Mouse (Mus musculus) forebrain, embryonic 10.5 days (tissue): ENCODE results near the gene Hoxb4. TPM values are rescaled to one million over a fixed set of nuclear protein-coding genes. Genes with fewer than 3 reads are reported as not detected.

Experiments
- DNase-seq: peaks from one replicate; pipeline ENCODE4 v3.0.0-alpha.2; 2017; ENCODE audit warnings: low spot score; ENCODE audit errors: extremely low spot score
- H3K27ac ChIP-seq: fragments of 300-500 bp; sonication (generic); 2 replicates; pipeline ENCODE4 v1.5.1; 2016; ENCODE audit warnings: mild to moderate bottlenecking
- H3K27me3 ChIP-seq: fragments of 300-500 bp; sonication (generic); 2 replicates; pipeline ENCODE4 v1.6.1; 2016; ENCODE audit warnings: mild to moderate bottlenecking; ENCODE audit not compliant: poor library complexity, severe bottlenecking
- H3K36me3 ChIP-seq: fragments of 300-500 bp; sonication (generic); replicated peaks from 2 replicates; pipeline ENCODE4 v1.6.1; 2016; ENCODE audit warnings: mild to moderate bottlenecking, moderate library complexity
- H3K4me1 ChIP-seq: fragments of 300-500 bp; sonication (generic); 2 replicates; pipeline ENCODE4 v1.6.1; 2016
- H3K4me3 ChIP-seq: fragments of 300-500 bp; sonication (generic); 2 replicates; pipeline ENCODE4 v1.5.1; 2016; ENCODE audit warnings: mild to moderate bottlenecking, moderate library complexity
- H3K9me3 ChIP-seq: fragments of 300-500 bp; sonication (generic); 2 replicates; pipeline ENCODE4 v1.6.1; 2016; ENCODE audit warnings: mild to moderate bottlenecking, moderate library complexity
- WGBS: fragments of 180-500 bp; shearing (Covaris S2); methylation state at CpG from one replicate; pipeline ENCODE4 v1.1.7; 2016; 5-methylcytosine and 5-hydroxymethylcytosine counted together
- polyA plus RNA-seq: library from polyadenylated mRNA; unstranded; fragments of >200 nt; fragmentation: Nextera tagmentation; extraction: Ambion mirVana; gene quantifications from 2 replicates; pipeline ENCODE4 v1.2.1, GENCODE M21; 2016

The Hoxb4 gene
- polyA plus RNA-seq, 1 experiment from 2014 or later = not detected

GRCm38 (mm10) chr11:96349491-96350340 is 31.6 kb downstream of the Hoxb4 start:
- peaks cover 100% of the 10 kb centered on the region for H3K27me3 ChIP-seq
- peak; percentile 26 for DNase-seq
- no peaks in the 10 kb centered on the region for H3K36me3 ChIP-seq
- H3K4me1 ChIP-seq = peaks cover 30% of the 10 kb centered on the region
- H3K4me3 ChIP-seq = no peak overlapping the region
- H3K9me3 ChIP-seq = no peaks in the 10 kb centered on the region
- H3K27ac ChIP-seq = no peak overlapping the region
- under 1% methylated on average over 14 of the region's 14 CpGs for WGBS

- 0% methylated on average over 2 of the region's 2 CpGs for WGBS
- no peak within 1 kb of the TSS for H3K4me3 ChIP-seq
- no peaks in the 10 kb centered on the region for H3K9me3 ChIP-seq
- H3K27me3 ChIP-seq = peaks cover 100% of the 10 kb centered on the region
- no peak for DNase-seq
- H3K36me3 ChIP-seq = no peaks in the 10 kb centered on the region
- H3K27ac ChIP-seq = no peak within 1 kb of the TSS
- peaks cover 31% of the 10 kb centered on the region for H3K4me1 ChIP-seq
Measured at GRCm38 (mm10) chr11:96350341-96350624, 32.2 kb downstream of the Hoxb4 start, which contains the start of gene Hoxb2. Hoxb2 (plus strand) TSS chr11:96350525.

- peak; percentile 27 for DNase-seq
- WGBS = 5% methylated on average over 2 of the region's 2 CpGs
- Histone ChIP-seq H3K27ac (no peak overlapping the region), H3K36me3 (no peaks in the 10 kb centered on the region), H3K27me3 (peaks cover 100% of the 10 kb centered on the region), H3K9me3 (no peaks in the 10 kb centered on the region), H3K4me3 (no peak overlapping the region), H3K4me1 (peaks cover 26% of the 10 kb centered on the region)
Measured at GRCm38 (mm10) chr11:96350791-96351190, 32.7 kb downstream of the Hoxb4 start.

- H3K4me3 ChIP-seq = no peak overlapping the region
- no peaks in the 10 kb centered on the region for H3K36me3 ChIP-seq
- peaks cover 22% of the 10 kb centered on the region for H3K4me1 ChIP-seq
- H3K27ac ChIP-seq = no peak overlapping the region
- H3K27me3 ChIP-seq = peaks cover 100% of the 10 kb centered on the region
- 3% methylated on average over 11 of the region's 11 CpGs for WGBS
- DNase-seq = peak; percentile 30
- H3K9me3 ChIP-seq = no peaks in the 10 kb centered on the region
Measured at GRCm38 (mm10) chr11:96351312-96351711, 33.2 kb downstream of the Hoxb4 start.

GRCm38 (mm10) chr11:96351831-96352230 is 33.8 kb downstream of the Hoxb4 start:
- 1% methylated on average over 22 of the region's 22 CpGs for WGBS

GRCm38 (mm10) chr11:96352691-96353521 is 34.8 kb downstream of the Hoxb4 start:
- Histone ChIP-seq H3K36me3 (no peaks in the 10 kb centered on the region), H3K9me3 (no peaks in the 10 kb centered on the region), H3K27ac (no peak overlapping the region; the same call in 1 of the 2 replicates), H3K4me3 (peak overlapping the region; percentile 31), H3K27me3 (peaks cover 100% of the 10 kb centered on the region), H3K4me1 (peaks cover 22% of the 10 kb centered on the region)
- under 1% methylated on average over 75 of the region's 75 CpGs for WGBS
- DNase-seq = peak; percentile 72

More at GRCm38 (mm10) chr11:96351831-96352230, 33.8 kb downstream of the Hoxb4 start:
- Histone ChIP-seq H3K27ac (no peak overlapping the region), H3K27me3 (peaks cover 100% of the 10 kb centered on the region), H3K9me3 (no peaks in the 10 kb centered on the region), H3K36me3 (no peaks in the 10 kb centered on the region), H3K4me1 (peaks cover 22% of the 10 kb centered on the region), H3K4me3 (no peak overlapping the region)
- DNase-seq = peak; percentile 33

GRCm38 (mm10) chr11:96353522-96353841 is 35.4 kb downstream of the Hoxb4 start:
- Histone ChIP-seq H3K36me3 (no peaks in the 10 kb centered on the region), H3K27me3 (peaks cover 100% of the 10 kb centered on the region), H3K9me3 (no peaks in the 10 kb centered on the region), H3K4me1 (peaks cover 22% of the 10 kb centered on the region), H3K27ac (no peak overlapping the region), H3K4me3 (peak overlapping the region; percentile 31; the same call in 1 of the 2 replicates)
- under 1% methylated on average over 14 of the region's 14 CpGs for WGBS
- no peak for DNase-seq

GRCm38 (mm10) chr11:96353939-96354338 is 35.9 kb downstream of the Hoxb4 start:
- Histone ChIP-seq H3K4me1 (peaks cover 22% of the 10 kb centered on the region), H3K36me3 (no peaks in the 10 kb centered on the region), H3K27me3 (peaks cover 99% of the 10 kb centered on the region), H3K4me3 (peak overlapping the region; percentile 44), H3K9me3 (no peaks in the 10 kb centered on the region), H3K27ac (peak overlapping the region; percentile 56; the same call in 1 of the 2 replicates)
- 3% methylated on average over 8 of the region's 8 CpGs for WGBS
- no peak for DNase-seq

GRCm38 (mm10) chr11:96354376-96354775 is 36.3 kb downstream of the Hoxb4 start:
- DNase-seq = peak; percentile 77
- no peaks in the 10 kb centered on the region for H3K36me3 ChIP-seq
- peak overlapping the region; percentile 56; the same call in 1 of the 2 replicates for H3K27ac ChIP-seq
- peaks cover 22% of the 10 kb centered on the region for H3K4me1 ChIP-seq
- no peaks in the 10 kb centered on the region for H3K9me3 ChIP-seq
- H3K4me3 ChIP-seq = peak overlapping the region; percentile 44
- WGBS = under 1% methylated on average over 25 of the region's 25 CpGs
- peaks cover 99% of the 10 kb centered on the region for H3K27me3 ChIP-seq

GRCm38 (mm10) chr11:96354801-96355311 is 36.8 kb downstream of the Hoxb4 start:
- H3K4me3 ChIP-seq = peak overlapping the region; percentile 44
- no peaks in the 10 kb centered on the region for H3K36me3 ChIP-seq
- peak; percentile 25 for DNase-seq
- WGBS = 2% methylated on average over 9 of the region's 9 CpGs
- H3K4me1 ChIP-seq = peaks cover 22% of the 10 kb centered on the region
- H3K9me3 ChIP-seq = no peaks in the 10 kb centered on the region
- H3K27ac ChIP-seq = no peak overlapping the region
- H3K27me3 ChIP-seq = peaks cover 99% of the 10 kb centered on the region

- no peak for DNase-seq
- no peaks in the 10 kb centered on the region for H3K36me3 ChIP-seq
- H3K27ac ChIP-seq = no peak overlapping the region
- WGBS = 0% methylated on average over 5 of the region's 5 CpGs
- H3K9me3 ChIP-seq = no peaks in the 10 kb centered on the region
- H3K4me1 ChIP-seq = peaks cover 6% of the 10 kb centered on the region; the same call in 1 of the 2 replicates
- H3K27me3 ChIP-seq = peaks cover 99% of the 10 kb centered on the region
- H3K4me3 ChIP-seq = no peak overlapping the region
Measured at GRCm38 (mm10) chr11:96363807-96364206, 45.7 kb downstream of the Hoxb4 start.

- Histone ChIP-seq H3K9me3 (no peaks in the 10 kb centered on the region), H3K4me1 (peaks cover 6% of the 10 kb centered on the region; the same call in 1 of the 2 replicates), H3K4me3 (no peak within 1 kb of the TSS), H3K27me3 (peaks cover 100% of the 10 kb centered on the region), H3K27ac (no peak within 1 kb of the TSS), H3K36me3 (no peaks in the 10 kb centered on the region)
- no peak for DNase-seq
- 3% methylated on average over 26 of the region's 26 CpGs for WGBS
Measured at GRCm38 (mm10) chr11:96365441-96366091, 47.5 kb downstream of the Hoxb4 start, which contains the start of gene Hoxb1. Hoxb1 (plus strand) TSS chr11:96365752.
